ENCODE assay signal across 28 mouse cellular contexts in genomic region chr17:30764276-30764675, GRCm38 (mm10).
"Had no signal": no experiment of that assay in that cellular context is flagged by ENCODE, and none has a peak within 500 bp of the region (broad histone marks: within the 10 kb centered on the region; RNA-seq: fewer than 3 reads in every experiment).

No protein-coding gene starts in this region.

- H3K4me3 ChIP-seq: limb, embryonic 10.5 days; limb, embryonic 12.5 days; limb, embryonic 13.5 days; limb, embryonic 15.5 days; liver, embryonic 12.5 days; liver, embryonic 13.5 days; liver, embryonic 15.5 days; lung, embryonic 15.5 days; megakaryocyte, embryonic 14.5 days; midbrain, embryonic 10.5 days; midbrain, embryonic 12.5 days; midbrain, embryonic 13.5 days; midbrain, embryonic 15.5 days; myocyte; neural tube, embryonic 12.5 days had no signal

- DNase-seq: left cerebral cortex, postnatal 4 days; liver; liver, embryonic 13.5 days; liver, postnatal 0 days; lung, adult 18-20 months; lung, adult 2 months; lung, embryonic 14.5 days; lung, postnatal 10 days; lung, postnatal 14 days; lung, postnatal 36 days; lung, postnatal 4 days; midbrain, embryonic 14.5 days had no signal

- H3K27ac ChIP-seq: limb, embryonic 10.5 days; limb, embryonic 12.5 days; limb, embryonic 13.5 days; limb, embryonic 15.5 days; liver, embryonic 12.5 days; liver, embryonic 13.5 days; liver, embryonic 14.5 days; liver, embryonic 15.5 days; lung, embryonic 15.5 days; macrophage; midbrain, embryonic 10.5 days; midbrain, embryonic 12.5 days; midbrain, embryonic 13.5 days; midbrain, embryonic 15.5 days; neural tube, embryonic 12.5 days had no signal

- H3K36me3 ChIP-seq: limb, embryonic 10.5 days; limb, embryonic 12.5 days; limb, embryonic 13.5 days; limb, embryonic 15.5 days; liver, embryonic 12.5 days; liver, embryonic 13.5 days; liver, embryonic 15.5 days; lung, embryonic 15.5 days; midbrain, embryonic 10.5 days; midbrain, embryonic 12.5 days; midbrain, embryonic 13.5 days; midbrain, embryonic 15.5 days; neural tube, embryonic 12.5 days had no signal

- H3K9me3 ChIP-seq: limb, embryonic 10.5 days; limb, embryonic 13.5 days; limb, embryonic 15.5 days; liver, embryonic 13.5 days; liver, embryonic 15.5 days; midbrain, embryonic 10.5 days; midbrain, embryonic 12.5 days; midbrain, embryonic 13.5 days; midbrain, embryonic 15.5 days; neural tube, embryonic 12.5 days had no signal

- H3K4me1 ChIP-seq: limb, embryonic 10.5 days; limb, embryonic 12.5 days; limb, embryonic 13.5 days; limb, embryonic 15.5 days; liver, embryonic 12.5 days; liver, embryonic 13.5 days; liver, embryonic 15.5 days; lung, embryonic 15.5 days; megakaryocyte, embryonic 14.5 days; midbrain, embryonic 10.5 days; midbrain, embryonic 12.5 days; midbrain, embryonic 13.5 days; midbrain, embryonic 15.5 days; neural tube, embryonic 12.5 days had no signal

- H3K27me3 ChIP-seq: limb, embryonic 12.5 days; limb, embryonic 13.5 days; limb, embryonic 15.5 days; liver, embryonic 12.5 days; liver, embryonic 13.5 days; liver, embryonic 15.5 days; lung, embryonic 15.5 days; megakaryocyte, embryonic 14.5 days; midbrain, embryonic 12.5 days; midbrain, embryonic 13.5 days; midbrain, embryonic 15.5 days; neural tube, embryonic 12.5 days had no signal
